Mouse (Mus musculus): ENCODE results near the gene 4930426L09Rik.

4930426L09Rik gene

DNA sequence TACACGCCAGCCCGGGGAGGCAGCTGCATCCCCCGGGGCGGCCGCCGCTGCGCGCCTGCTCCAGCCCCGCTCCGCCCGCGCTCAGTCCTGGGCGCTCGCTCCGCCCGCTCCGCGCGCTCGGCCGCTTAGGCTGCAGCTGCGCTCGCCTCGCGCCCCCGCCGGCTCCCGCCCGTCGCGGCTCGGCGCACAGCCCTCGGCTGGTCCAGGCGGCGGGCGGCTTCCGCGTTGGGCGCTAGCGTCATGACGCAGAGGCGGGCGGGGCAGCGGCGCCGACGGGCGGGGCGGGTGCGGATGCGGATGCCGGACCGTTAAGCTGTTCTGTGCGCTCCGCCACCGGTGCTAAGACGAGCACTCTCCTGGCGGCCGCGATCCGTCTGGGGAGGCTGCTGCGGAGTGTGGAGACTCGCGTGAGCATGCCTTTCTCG lies at the start of gene 4930426L09Rik, which contains the start of gene Pip4k2a:
TSS of gene 4930426L09Rik (plus strand) at position 290 of the 425 bp plus-strand sequence.
TSS of gene Pip4k2a (minus strand) at position 73 of the 425 bp plus-strand sequence.
- in situ Hi-C loops (cut with MboI, MseI) = loop anchor here in 1 of 2 experiments (5.0 kb wide), 1 partner anchor 96 kb away; no protein-coding TSS in a partner anchor

DNA sequence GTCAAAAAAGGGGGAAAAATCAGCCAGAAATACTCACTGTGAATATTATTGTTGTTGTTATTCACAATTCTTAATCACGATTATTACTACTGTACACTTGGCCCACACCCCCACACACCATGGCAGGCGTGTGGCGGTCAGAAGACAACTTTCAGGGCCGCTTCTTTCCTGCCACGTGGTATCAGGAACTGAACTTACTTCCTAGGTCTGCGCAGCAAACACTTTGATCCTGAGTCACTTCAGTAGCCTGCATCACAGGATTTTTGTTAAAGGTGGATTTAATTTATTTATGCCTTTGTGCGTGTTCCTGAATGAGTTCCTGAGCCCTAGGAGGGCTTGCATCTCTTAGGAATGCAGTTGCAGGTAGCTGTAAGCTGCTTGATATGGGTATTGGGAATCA lies 49.4 kb upstream of the 4930426L09Rik start:
- in situ Hi-C loops (cut with MboI, MseI) = no loop called here

DNA sequence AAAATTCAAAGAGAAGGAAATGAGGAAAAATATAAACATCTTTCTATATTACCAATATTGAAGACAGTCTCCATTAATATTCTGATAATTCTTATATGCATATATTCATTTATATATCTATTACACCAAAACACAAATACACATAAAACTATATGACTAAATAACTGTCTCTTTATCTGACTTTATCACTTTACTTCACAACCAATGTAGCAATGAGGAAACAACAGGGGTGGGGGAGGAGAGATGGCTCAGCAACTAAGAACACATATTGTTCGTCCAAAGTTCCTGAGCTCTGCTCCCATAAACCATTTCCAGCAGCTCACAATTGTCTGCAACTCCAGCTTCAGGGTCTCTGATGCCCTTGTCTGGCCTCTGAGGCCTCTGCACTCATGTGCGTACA lies 47.4 kb upstream of the 4930426L09Rik start:
- in situ Hi-C loops (cut with MboI, MseI) = loop anchor here in 1 of 2 experiments (25.0 kb wide), 2 partner anchors 687 to 888 kb away; partner anchors contain the start of gene Mllt10

DNA sequence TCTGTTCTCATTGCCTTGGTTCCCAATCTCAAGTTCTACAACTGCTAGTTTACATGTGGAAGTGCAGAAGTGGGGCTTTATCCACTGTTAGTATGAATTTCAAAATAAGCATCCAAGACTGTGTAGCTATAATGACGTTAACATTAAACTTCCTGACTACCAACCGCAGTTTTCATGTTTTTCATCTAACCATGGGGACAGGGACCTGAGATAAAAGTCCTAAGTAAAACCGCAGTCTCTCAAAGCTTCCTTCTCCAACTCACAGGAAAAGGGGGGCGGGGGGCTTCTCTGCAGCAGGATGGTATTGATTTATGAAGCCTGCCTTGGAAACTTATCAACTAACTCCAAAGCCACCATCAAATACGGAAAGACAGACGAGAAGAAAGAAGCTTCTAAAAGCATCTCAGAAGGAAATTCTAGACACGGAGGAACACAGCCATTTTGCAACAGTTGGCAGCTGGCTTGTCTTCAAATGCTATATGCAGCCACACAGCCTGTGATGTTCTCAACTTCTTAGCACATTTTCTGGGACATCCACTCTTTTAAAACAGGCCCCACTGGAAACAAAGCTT lies 46.0 kb upstream of the 4930426L09Rik start:
- in situ Hi-C loops (cut with MboI, MseI) = loop anchor here in 1 of 2 experiments (25.0 kb wide), 2 partner anchors 685 to 890 kb away; partner anchors contain the start of gene Mllt10

DNA sequence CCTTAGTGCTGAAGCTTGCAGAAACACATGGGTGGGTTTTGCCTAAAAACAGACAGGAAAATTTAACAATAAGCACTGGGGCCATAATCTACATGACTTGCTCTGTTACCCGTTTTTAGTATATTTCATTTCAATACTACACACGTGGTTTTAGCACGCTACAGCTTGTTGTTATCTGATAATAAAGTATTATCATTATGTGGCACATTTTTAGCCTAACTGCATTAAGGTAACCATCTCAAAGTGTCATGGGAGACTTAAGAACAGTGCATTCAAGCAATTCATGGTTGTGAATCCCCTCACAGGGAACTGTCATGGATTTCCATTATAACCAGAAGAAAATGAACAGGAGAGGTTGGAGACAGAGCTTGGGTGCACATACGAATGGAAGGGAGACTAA lies 43.7 kb upstream of the 4930426L09Rik start:
- in situ Hi-C loops (cut with MboI, MseI) = loop anchor here in 1 of 2 experiments (25.0 kb wide), 2 partner anchors 683 to 892 kb away; partner anchors contain the start of gene Mllt10

DNA sequence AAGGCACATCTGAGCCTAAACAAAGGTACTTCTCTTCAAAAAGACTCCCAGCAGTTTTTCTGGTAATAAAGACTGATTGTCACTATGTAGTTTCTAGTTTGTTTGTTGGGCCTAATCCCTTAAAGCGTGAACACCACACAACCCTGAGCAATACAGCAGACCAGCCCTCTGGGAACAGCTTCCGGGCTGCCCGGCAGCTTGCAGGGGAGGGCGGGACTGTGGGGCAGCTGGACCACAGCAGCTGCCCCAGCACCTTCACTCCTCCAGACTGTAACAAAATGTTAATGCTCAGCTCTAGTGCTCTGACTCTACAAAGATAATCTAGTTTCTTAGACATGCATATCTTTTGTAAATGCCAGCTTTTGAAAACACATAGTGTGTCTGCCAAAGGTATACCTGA lies 43.1 kb upstream of the 4930426L09Rik start:
- in situ Hi-C loops (cut with MboI, MseI) = loop anchor here in 1 of 2 experiments (25.0 kb wide), 2 partner anchors 682 to 893 kb away; partner anchors contain the start of gene Mllt10

DNA sequence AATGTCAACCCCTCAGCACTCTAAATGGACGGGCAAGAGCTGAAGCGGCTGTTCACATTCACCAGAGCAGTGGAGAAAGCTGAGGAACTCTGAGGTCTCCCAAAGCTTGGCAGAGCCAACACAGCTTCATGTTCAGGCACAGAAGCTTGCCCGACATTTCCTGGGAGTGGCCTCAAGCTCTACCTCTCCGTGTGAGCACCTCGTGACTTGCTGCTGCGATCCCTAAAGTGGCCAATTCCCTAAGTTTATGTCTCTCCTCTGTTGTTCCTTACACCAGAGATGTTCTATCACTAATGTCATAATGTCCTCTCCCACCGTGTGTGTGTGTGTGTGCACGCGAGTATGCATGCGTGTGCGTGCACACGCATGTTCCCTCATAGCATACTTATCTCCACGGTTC lies 42.5 kb upstream of the 4930426L09Rik start:
- in situ Hi-C loops (cut with MboI, MseI) = loop anchor here in 1 of 2 experiments (25.0 kb wide), 2 partner anchors 682 to 893 kb away; partner anchors contain the start of gene Mllt10

DNA sequence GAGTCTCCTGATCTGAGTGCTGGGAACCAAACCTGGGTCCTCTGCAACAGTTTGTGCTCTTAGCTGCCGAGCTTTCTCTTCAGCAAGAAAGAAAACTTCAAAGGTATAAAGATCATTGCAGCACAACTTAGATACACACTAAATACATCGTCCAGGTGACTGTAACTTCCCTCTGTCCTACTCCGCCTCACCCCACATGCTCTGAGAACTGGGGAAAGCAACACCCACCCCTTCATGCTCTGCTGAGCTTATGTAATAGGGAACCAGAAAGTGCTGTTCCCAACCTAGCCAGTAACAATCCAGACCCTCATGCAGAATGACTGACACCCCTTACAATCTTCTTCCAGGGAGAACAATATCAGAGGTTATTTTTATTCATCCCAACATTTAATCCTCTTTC lies 41.7 kb upstream of the 4930426L09Rik start:
- in situ Hi-C loops (cut with MboI, MseI) = loop anchor here in 1 of 2 experiments (25.0 kb wide), 2 partner anchors 681 to 894 kb away; partner anchors contain the start of gene Mllt10

DNA sequence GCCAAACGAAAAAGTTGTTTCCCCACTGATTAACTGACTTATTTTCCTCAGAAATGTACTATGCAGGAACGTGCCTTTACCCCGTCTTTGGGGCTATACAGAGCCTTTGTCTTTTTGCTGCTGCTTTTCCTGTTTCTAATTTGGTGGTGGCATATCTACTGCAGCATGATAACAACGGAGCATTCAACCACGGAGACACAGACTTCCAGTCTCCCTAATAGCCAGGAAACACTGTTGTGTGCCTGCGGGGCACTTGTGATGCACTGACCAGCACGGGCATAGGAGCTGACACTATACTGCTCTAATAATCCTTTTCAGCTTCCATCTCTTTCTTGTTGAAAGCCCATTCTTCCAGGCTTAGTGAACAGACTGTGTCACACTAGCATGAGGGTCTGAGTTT lies 41.2 kb upstream of the 4930426L09Rik start:
- in situ Hi-C loops (cut with MboI, MseI) = loop anchor here in 1 of 2 experiments (25.0 kb wide), 2 partner anchors 680 to 895 kb away; partner anchors contain the start of gene Mllt10

DNA sequence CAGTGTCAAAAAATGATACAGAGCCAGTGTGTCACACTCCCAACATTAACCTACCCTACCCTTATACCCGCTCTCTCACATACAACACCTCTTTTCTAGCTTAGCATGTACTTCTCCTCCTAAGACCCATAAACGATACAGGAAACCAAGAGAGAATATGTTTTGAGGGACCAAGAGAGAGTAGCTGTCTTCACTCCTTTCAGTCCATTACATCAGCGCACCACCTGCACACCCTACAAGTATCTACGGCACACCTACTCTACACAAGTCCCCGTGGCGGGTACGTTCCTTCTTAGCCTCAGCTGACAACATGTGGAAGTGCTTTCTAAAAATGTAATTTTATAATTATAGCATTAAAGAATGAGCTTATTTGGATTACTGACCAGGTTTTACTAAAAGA lies 40.7 kb upstream of the 4930426L09Rik start:
- in situ Hi-C loops (cut with MboI, MseI) = loop anchor here in 1 of 2 experiments (25.0 kb wide), 2 partner anchors 680 to 895 kb away; partner anchors contain the start of gene Mllt10

DNA sequence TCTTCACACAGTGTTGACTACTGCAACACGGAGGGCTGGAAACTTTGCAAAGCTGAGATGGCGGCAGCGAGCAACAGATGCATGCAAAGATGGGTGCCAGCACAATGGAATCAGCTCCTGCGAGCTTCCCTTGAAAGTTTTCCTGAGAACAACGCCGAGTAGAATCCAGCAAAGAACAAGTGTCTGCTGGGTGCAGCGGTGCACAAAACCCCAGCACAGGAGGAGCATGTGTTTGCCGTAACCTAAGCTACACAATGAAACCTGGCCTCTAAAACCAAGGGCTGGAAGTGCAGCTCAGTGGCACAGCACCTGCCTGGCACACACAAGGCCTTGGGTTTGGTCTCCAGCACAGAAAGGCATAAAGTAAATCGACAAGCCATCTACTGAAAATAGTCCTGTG lies 40.1 kb upstream of the 4930426L09Rik start:
- in situ Hi-C loops (cut with MboI, MseI) = loop anchor here in 1 of 2 experiments (25.0 kb wide), 2 partner anchors 679 to 896 kb away; partner anchors contain the start of gene Mllt10

DNA sequence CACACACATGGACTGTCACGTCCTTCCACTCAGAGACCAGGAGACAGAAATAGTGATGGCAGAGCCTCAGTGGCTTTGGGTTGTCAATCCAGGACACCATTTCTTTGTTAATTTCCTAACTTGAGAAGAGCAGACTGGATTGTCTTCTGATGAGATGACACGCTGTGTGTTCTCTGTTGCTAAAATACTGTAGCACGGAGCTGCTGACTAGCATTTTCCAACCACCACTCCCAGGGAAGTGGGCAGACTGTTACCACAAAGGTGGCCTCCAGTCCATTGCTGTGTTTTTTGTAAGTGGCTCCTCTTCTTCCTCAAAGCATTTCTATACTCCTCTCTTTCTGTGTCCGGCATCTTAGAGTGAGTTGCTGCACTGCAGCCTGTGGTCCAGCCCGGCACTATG lies 39.6 kb upstream of the 4930426L09Rik start:
- in situ Hi-C loops (cut with MboI, MseI) = loop anchor here in 1 of 2 experiments (25.0 kb wide), 2 partner anchors 679 to 896 kb away; partner anchors contain the start of gene Mllt10

DNA sequence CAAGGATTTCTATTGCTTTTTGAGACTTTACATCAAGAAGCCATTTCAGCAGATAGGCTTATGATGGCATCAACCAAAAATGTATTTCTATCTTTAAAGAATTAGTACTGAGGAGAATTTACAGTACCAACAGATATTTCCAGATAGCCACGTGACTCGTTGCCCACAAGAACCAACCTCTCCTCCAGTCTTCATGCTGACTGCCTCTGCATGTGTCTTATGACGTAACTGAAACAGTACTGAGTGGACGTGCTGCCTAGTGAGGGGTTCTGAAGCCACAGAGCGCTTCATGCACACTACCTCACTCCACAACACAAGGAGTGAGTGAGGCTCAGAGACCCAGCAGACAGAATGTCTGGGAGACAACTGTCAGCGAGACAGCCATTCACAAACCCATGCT lies 39.1 kb upstream of the 4930426L09Rik start:
- in situ Hi-C loops (cut with MboI, MseI) = loop anchor here in 1 of 2 experiments (25.0 kb wide), 2 partner anchors 678 to 897 kb away; partner anchors contain the start of gene Mllt10

DNA sequence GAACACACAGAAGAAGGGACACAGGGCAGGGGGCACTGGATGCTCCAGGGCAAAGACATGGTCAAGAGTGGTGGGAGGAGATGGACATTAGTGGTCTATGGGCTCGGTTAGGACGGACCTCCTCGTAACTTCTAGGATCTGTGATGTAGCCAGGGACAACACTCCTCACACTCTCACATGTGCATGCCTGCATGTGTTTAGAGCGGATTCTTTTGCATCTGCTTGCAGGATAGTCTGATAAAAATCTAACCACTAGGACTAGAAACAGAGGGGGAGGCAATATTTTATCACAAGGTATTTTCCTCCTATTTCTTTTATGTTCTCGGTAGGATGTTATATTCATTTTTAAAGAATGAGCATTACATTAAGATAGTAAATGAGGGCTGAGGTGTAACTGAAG lies 38.6 kb upstream of the 4930426L09Rik start:
- in situ Hi-C loops (cut with MboI, MseI) = loop anchor here in 1 of 2 experiments (25.0 kb wide), 2 partner anchors 678 to 897 kb away; partner anchors contain the start of gene Mllt10

DNA sequence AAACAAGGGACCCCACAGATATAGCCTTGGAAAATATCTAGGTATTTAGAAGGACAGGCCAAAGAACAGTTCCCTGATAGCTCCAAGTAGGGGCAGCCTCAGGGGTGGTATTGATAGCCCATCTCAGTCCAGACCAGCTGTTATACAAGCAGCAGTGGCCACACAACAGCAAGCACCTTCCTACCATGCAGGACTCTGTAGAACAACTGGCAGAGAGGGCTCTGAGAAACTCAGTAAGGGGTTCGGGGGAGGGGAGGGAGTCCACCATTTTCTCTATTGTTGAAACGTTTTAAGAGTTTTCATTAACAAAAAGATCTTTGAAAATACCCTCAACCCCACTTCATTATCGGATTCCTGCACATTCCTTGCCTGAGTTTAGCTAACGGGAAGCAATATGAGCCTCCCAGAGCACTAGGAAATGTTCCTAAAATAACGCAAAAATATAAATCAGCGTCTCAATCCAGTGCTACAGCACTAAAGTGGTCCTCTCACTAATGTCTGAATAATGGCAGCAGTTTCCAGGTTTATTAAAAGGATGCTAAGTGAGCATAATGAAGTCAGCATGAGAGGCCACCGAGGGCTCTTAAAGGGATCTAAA lies 37.7 kb upstream of the 4930426L09Rik start:
- in situ Hi-C loops (cut with MboI, MseI) = loop anchor here in 1 of 2 experiments (5.0 to 25.0 kb wide), 3 partner anchors 42 to 898 kb away; partner anchors contain the start of gene Mllt10

DNA sequence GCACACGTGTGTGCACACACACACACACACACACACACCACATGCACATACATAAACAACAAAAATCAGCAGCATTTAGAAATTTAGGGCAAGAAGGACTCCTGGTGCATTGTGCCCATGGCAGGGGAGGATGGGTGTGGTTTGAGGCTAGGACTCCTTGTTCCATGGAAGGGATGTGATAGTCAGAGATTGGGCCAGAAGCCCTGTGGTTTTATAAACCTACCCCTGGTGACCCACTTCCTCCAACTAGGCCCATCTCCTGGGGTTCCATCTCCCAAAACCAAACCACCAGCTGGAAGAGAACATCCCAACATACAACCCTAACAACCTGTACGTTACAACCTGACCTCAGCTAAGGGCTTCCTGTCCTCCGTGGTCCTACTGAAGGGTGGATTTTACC lies 35.6 kb upstream of the 4930426L09Rik start:
- in situ Hi-C loops (cut with MboI, MseI) = loop anchor here in 1 of 2 experiments (5.0 to 25.0 kb wide), 3 partner anchors 40 to 900 kb away; partner anchors contain the start of gene Mllt10

DNA sequence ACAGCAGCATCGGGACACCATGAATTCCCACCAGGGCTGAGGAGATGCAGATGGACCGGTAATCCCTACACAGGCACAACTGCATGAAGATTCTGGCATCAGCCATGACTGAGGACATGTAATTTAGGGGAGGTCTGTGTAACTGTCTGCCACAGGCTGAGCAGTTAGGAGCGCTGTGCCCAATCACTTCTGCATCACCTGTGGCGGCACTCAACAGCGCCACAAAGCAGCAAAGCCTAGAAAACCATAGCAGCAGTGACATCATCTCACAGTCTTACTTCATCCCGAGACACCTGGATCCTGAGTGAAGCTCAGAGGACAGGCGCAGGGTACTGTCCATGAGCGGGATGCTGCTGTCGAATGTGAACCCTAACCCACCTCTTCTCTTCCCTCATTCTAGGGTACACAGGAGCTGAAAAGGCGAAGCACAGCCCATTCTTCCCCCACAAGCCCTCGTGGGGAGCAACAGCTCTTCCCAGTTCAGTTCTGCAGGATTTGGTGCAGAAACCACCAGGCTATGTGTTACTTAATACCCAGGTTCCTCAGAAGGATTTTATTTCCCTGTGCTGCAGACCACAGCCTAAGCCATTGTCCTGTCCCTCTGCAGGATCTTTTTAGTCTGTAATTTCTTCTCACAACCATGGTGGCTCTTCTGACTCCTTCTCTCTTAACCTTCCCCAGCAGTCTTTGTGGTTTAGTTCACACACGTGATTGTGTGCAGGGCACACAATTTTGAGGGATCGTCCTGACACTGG lies 34.7 kb upstream of the 4930426L09Rik start:
- in situ Hi-C loops (cut with MboI, MseI) = loop anchor here in 1 of 2 experiments (5.0 to 25.0 kb wide), 3 partner anchors 39 to 901 kb away; partner anchors contain the start of gene Mllt10

DNA sequence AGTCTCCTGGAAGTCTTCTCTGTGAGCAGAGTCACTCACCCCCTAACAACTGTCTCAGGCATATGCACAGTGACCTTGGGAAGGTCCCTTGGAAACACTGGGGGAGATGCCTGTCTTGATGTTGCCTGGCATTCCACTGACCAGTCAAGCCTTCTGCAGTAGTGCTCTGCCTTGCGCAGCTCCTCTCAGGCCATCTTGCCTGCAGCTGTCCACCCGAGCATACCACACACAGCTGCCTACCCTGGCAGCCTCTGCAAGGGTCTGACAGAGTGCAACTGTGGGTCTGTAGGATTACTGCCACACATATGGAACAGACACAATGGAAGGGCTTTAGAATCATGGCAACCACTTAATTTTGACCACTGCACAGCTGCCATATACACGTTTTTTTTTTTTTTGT lies 33.0 kb upstream of the 4930426L09Rik start:
- in situ Hi-C loops (cut with MboI, MseI) = loop anchor here (5.0 to 25.0 kb wide), 3 partner anchors 48 to 903 kb away; partner anchors contain the start of gene Mllt10 (in 1 of the 2)

DNA sequence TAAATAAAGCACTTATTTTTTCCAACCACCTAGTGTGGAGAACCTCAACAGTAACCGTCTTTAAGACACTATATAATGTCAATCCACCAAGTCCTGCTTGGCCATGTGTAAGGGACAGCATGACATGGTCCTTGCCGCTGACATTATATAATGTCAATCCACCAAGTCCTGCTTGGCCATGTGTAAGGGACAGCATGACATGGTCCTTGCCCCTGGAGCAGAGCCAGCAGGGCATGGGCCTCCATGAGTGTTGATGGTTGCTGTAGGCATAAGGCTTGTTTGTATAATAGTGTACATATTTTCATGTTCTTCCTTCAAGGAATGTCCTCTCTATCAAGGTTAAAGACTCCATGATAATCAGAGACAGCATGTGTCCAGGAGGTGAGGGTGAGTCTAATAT lies 32.2 kb upstream of the 4930426L09Rik start:
- in situ Hi-C loops (cut with MboI, MseI) = loop anchor here (5.0 to 25.0 kb wide), 3 partner anchors 49 to 904 kb away; partner anchors contain the start of gene Mllt10 (in 1 of the 2)

DNA sequence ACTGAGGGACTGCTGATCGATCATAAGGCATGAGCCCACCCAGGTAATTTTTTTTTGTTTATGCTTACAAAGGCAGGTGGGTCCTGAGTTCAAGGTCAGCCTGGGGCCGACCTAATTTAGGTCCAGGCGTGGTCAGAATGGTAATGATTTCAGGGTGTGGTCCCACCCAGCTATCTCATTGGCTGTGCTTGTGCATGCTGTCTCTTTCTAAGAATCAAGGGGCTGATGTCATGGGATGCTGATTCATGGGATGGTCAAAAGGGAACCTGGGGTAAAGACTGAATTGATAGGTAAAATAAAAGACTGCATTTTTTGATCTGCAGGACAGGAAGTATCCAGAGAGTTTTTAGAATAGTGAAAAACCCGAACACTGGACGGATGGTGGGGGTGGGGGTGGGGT lies 31.6 kb upstream of the 4930426L09Rik start:
- in situ Hi-C loops (cut with MboI, MseI) = loop anchor here (5.0 to 25.0 kb wide), 3 partner anchors 49 to 904 kb away; partner anchors contain the start of gene Mllt10 (in 1 of the 2)

Data from T-helper 17 cell (primary cell).